Comparison of ENCODE assay signal across 25 mouse cellular contexts in the genomic region with DNA sequence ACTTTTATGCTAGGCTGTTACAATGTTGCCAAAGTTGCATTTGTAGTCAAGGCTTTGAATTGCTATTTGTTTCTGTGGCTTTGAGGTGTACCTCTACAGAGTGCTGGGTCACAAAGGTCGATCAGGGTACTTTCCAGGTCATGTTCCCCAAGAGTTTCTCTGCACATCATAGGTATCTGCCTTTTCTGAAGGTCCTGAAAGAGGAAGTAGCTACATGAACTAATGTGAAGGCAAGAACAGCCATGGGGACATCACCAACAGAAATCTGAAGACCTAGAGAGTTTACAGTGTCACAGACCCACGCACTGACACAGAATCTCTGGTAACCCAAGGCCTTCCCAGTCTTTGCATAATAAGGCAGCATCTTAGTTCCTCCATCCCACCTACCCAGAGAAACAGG. TPM values are rescaled to one million over a fixed set of nuclear protein-coding genes. Genes with fewer than 3 reads are reported as not detected.
DNase-seq lines count a peak whose midpoint lies in the region; ATAC-seq and TF ChIP-seq lines count a peak whose summit lies in the region.
"Had no signal": no experiment of that assay in that cellular context is flagged by ENCODE, and none has a peak within 500 bp of the region (broad histone marks: within the 10 kb centered on the region; RNA-seq: fewer than 3 reads in every experiment).

No protein-coding gene starts in this region.

- ATAC-seq in midbrain, embryonic 11.5 days (ENCODE audit: low FRiP score): no peak
- no peak for ATAC-seq in midbrain, embryonic 13.5 days
- peak; percentile 60 for ATAC-seq in granulocyte monocyte progenitor cell, adult 5-6 weeks (replicated peaks; ENCODE audit: poor library complexity, severe bottlenecking)
- peak; percentile 54 for ATAC-seq in megakaryocyte, adult 5-6 weeks (ENCODE audit: poor library complexity, severe bottlenecking)
- ATAC-seq in hindbrain, embryonic 13.5 days (ENCODE audit: low FRiP score): no peak
- ATAC-seq: CD4-positive, CD25-positive, alpha-beta regulatory T cell, adult 4 months; forebrain, embryonic 13.5 days; forebrain, embryonic 15.5 days; forebrain, postnatal 0 days had no signal

- 74% methylated on average over 2 of the region's 2 CpGs for WGBS in midbrain, embryonic 11.5 days
- 69% methylated on average over 2 of the region's 2 CpGs for WGBS in midbrain, embryonic 13.5 days
- WGBS in hindbrain, embryonic 13.5 days: 71% methylated on average over 2 of the region's 2 CpGs

- dilution Hi-C loops in CH12.LX (cut with MboI; ENCODE audit: extremely low pct_ligation_motif_present, extremely low pct_unique_long_range_greater_than_20kb, low sequenced_read_pairs): no loop called here

- no peak overlapping the region for H3K4me2 ChIP-seq in midbrain, embryonic 11.5 days
- no peak overlapping the region for H3K4me2 ChIP-seq in midbrain, embryonic 13.5 days (replicated peaks)
- no peak overlapping the region for H3K4me2 ChIP-seq in CH12.LX (ENCODE audit: insufficient read depth, low read depth, poor library complexity, severe bottlenecking)
- no peak overlapping the region for H3K4me2 ChIP-seq in hindbrain, embryonic 13.5 days
- H3K4me2 ChIP-seq: embryonic facial prominence, embryonic 12.5 days; forebrain, embryonic 13.5 days; forebrain, embryonic 15.5 days had no signal

- in situ Hi-C loops in CH12.LX (cut with MboI; ENCODE audit: low pct_ligation_motif_present, low pct_unique_long_range_greater_than_20kb, low sequenced_read_pairs): no loop called here

- peak; percentile 49; the same call in 1 of the 2 replicates for TF ChIP-seq EP300 in CH12.LX (IDR thresholded peaks at IDR 0.05; ENCODE audit: low read length)

- TF ChIP-seq POLR2A in CH12.LX (IDR thresholded peaks at IDR 0.05; ENCODE audit: low read depth, low read length): no peak

- DNase-seq in midbrain, embryonic 11.5 days (ENCODE audit: low spot score, missing footprints): peak; percentile 35
- peak; percentile 22 for DNase-seq in CH12.LX (ENCODE audit: extremely low read depth)
- DNase-seq in cerebellum, postnatal 4 days (ENCODE audit: low spot score in 2 of 2): no peak
- DNase-seq in spleen, postnatal 10 days (ENCODE audit: low spot score in 2 of 2): no peak
- DNase-seq: adrenal gland, adult 2 months; adrenal gland, postnatal 10 days; adrenal gland, postnatal 25 days; B cell, adult 2 months; cerebellum, adult 11 months; cerebellum, adult 18-20 months; cerebellum, adult 8-10 months; cerebellum, adult 9-11 months; cerebellum, postnatal 14 days; cerebellum, postnatal 36 days; forebrain, postnatal 0 days had no signal

- no peaks in the 10 kb centered on the region for H3K27me3 ChIP-seq in midbrain, embryonic 11.5 days (ENCODE audit: control insufficient read depth, insufficient read depth, low read length)
- H3K27me3 ChIP-seq in midbrain, embryonic 13.5 days: no peaks in the 10 kb centered on the region
- H3K27me3 ChIP-seq in CH12.LX (replicated peaks): peaks cover 44% of the 10 kb centered on the region
- no peaks in the 10 kb centered on the region for H3K27me3 ChIP-seq in hindbrain, embryonic 13.5 days
- H3K27me3 ChIP-seq: embryonic facial prominence, embryonic 12.5 days; forebrain, embryonic 13.5 days; forebrain, embryonic 15.5 days had no signal

- peaks cover 3% of the 10 kb centered on the region; the same call in 1 of the 2 replicates for H3K9me3 ChIP-seq in midbrain, embryonic 11.5 days (ENCODE audit: control insufficient read depth, low read length)
- peaks cover 5% of the 10 kb centered on the region; the same call in 1 of the 2 replicates for H3K9me3 ChIP-seq in midbrain, embryonic 13.5 days
- peaks cover 8% of the 10 kb centered on the region for H3K9me3 ChIP-seq in CH12.LX (replicated peaks; ENCODE audit: low read length)
- H3K9me3 ChIP-seq in hindbrain, embryonic 13.5 days: peaks cover 9% of the 10 kb centered on the region; the same call in 1 of the 2 replicates
- H3K9me3 ChIP-seq: embryonic facial prominence, embryonic 12.5 days; forebrain, embryonic 15.5 days had no signal

- TF ChIP-seq RAD21 in CH12.LX (IDR thresholded peaks at IDR 0.05; ENCODE audit: low read depth, low read length): no peak

- no peak overlapping the region for H3K4me3 ChIP-seq in midbrain, embryonic 11.5 days (ENCODE audit: low read depth, low read length)
- no peak overlapping the region for H3K4me3 ChIP-seq in midbrain, embryonic 13.5 days (replicated peaks)
- no peak overlapping the region for H3K4me3 ChIP-seq in CH12.LX (replicated peaks in 1 of 3; ENCODE audit: low read depth in 2 of 3, low read length in 2 of 3, poor library complexity in 1 of 3)
- no peak overlapping the region for H3K4me3 ChIP-seq in hindbrain, embryonic 13.5 days
- H3K4me3 ChIP-seq: embryonic facial prominence, embryonic 10.5 days; embryonic facial prominence, embryonic 12.5 days; erythroblast, embryonic 14.5 days; forebrain, embryonic 13.5 days; forebrain, embryonic 15.5 days had no signal

- no peaks in the 10 kb centered on the region for H3K36me3 ChIP-seq in midbrain, embryonic 11.5 days (ENCODE audit: control insufficient read depth, insufficient read depth, low read length)
- H3K36me3 ChIP-seq in midbrain, embryonic 13.5 days: no peaks in the 10 kb centered on the region
- H3K36me3 ChIP-seq in CH12.LX (replicated peaks in 1 of 2; ENCODE audit: control insufficient read depth in 1 of 2, insufficient read depth in 1 of 2, low read length in 1 of 2): no peaks in the 10 kb centered on the region
- no peaks in the 10 kb centered on the region for H3K36me3 ChIP-seq in hindbrain, embryonic 13.5 days
- H3K36me3 ChIP-seq: embryonic facial prominence, embryonic 10.5 days; embryonic facial prominence, embryonic 12.5 days; forebrain, embryonic 15.5 days had no signal

- no peak for TF ChIP-seq CTCF in CH12.LX (conservative IDR thresholded peaks at IDR 0.05 in 1 of 2, IDR thresholded peaks at IDR 0.05 in 1 of 2; ENCODE audit: low read depth in 2 of 2, low read length in 2 of 2)

- H3K79me2 ChIP-seq in CH12.LX (replicated peaks; ENCODE audit: control insufficient read depth, extremely low read depth, insufficient read depth, poor library complexity, severe bottlenecking): no peaks in the 10 kb centered on the region

- H3K27ac ChIP-seq in midbrain, embryonic 11.5 days (ENCODE audit: low read depth, low read length): no peak overlapping the region
- no peak overlapping the region for H3K27ac ChIP-seq in midbrain, embryonic 13.5 days
- H3K27ac ChIP-seq in CH12.LX (ENCODE audit: insufficient read depth, low read depth): 0 out of 2 replicates have a peak overlapping the region, but pooled peaks have one; percentile 1
- no peak overlapping the region for H3K27ac ChIP-seq in hindbrain, embryonic 13.5 days
- H3K27ac ChIP-seq: embryonic facial prominence, embryonic 10.5 days; embryonic facial prominence, embryonic 12.5 days; forebrain, embryonic 13.5 days; forebrain, embryonic 15.5 days had no signal

- H3K9ac ChIP-seq in midbrain, embryonic 11.5 days (ENCODE audit: low read length): no peak overlapping the region
- no peak overlapping the region for H3K9ac ChIP-seq in midbrain, embryonic 13.5 days (replicated peaks)
- H3K9ac ChIP-seq in CH12.LX (ENCODE audit: insufficient read depth, low read depth): no peak overlapping the region
- no peak overlapping the region for H3K9ac ChIP-seq in hindbrain, embryonic 13.5 days
- H3K9ac ChIP-seq: embryonic facial prominence, embryonic 12.5 days; forebrain, embryonic 13.5 days; forebrain, embryonic 15.5 days; forebrain, postnatal 0 days had no signal

- no peaks in the 10 kb centered on the region for H3K4me1 ChIP-seq in midbrain, embryonic 11.5 days (ENCODE audit: control insufficient read depth, insufficient read depth, low read length)
- no peaks in the 10 kb centered on the region for H3K4me1 ChIP-seq in midbrain, embryonic 13.5 days (replicated peaks)
- peaks cover 25 to 30% of the 10 kb centered on the region in 2 experiments for H3K4me1 ChIP-seq in CH12.LX (ENCODE audit: control insufficient read depth in 1 of 2, insufficient read depth in 2 of 2)
- no peaks in the 10 kb centered on the region for H3K4me1 ChIP-seq in hindbrain, embryonic 13.5 days (replicated peaks)
- H3K4me1 ChIP-seq: embryonic facial prominence, embryonic 10.5 days; embryonic facial prominence, embryonic 12.5 days; forebrain, embryonic 13.5 days; forebrain, embryonic 15.5 days had no signal

TF ChIP-seq in CH12.LX, 34 proteins besides CTCF, POLR2A, EP300 and RAD21:
- TF ChIP-seq IRF4 (IDR thresholded peaks at IDR 0.05; ENCODE audit: low read depth, low read length) (peak; percentile 31; the same call in 1 of the 2 replicates), HCFC1 (IDR thresholded peaks at IDR 0.05; ENCODE audit: low read depth, low read length) (no peak), MEF2A (IDR thresholded peaks at IDR 0.05; ENCODE audit: borderline replicate concordance, low read depth, low read length) (no peak), MAFK (IDR thresholded peaks at IDR 0.05; ENCODE audit: insufficient replicate concordance, low read length) (0 out of 2 replicates have a peak, but pooled peaks have one; percentile 20), ZMIZ1 (IDR thresholded peaks at IDR 0.05; ENCODE audit: low read depth, low read length) (no peak), NELFE (IDR thresholded peaks at IDR 0.05; ENCODE audit: low read depth, low read length) (no peak), BHLHE40 (IDR thresholded peaks at IDR 0.05; ENCODE audit: low read depth, low read length) (peak; percentile 27; the same call in 1 of the 2 replicates)

RNA-seq across cellular contexts. Expression of a gene that starts 25.6 kb away (rescaled TPM):
- polyA plus RNA-seq in midbrain, embryonic 11.5 days (2014; fragmentation: Nextera tagmentation; extraction: Ambion mirVana): 32.1 and 41.8 TPM in 2 replicates
- 55.8 and 67.7 TPM in 2 replicates for polyA plus RNA-seq in midbrain, embryonic 13.5 days (2015; fragmentation: Nextera tagmentation; extraction: Ambion mirVana)
- total RNA-seq in CH12.LX (2012; rRNA removed): 0.55 and 0.59 TPM in 2 replicates
- 0.05 TPM in 1 of 2 replicates, not detected in the other for total RNA-seq in CH12.LX (2014; rRNA removed)
- 0.11 TPM in 1 of 2 replicates, not detected in the other for polyA plus RNA-seq in CH12.LX (2012; ENCODE audit: insufficient read length, low read depth)
- total RNA-seq in granulocyte monocyte progenitor cell, adult 5-6 weeks (2014; fragmentation: Nextera tagmentation): 63.6 and 65.2 TPM in 2 replicates
- 70.6 and 74.6 TPM in 2 replicates for total RNA-seq in granulocyte monocyte progenitor cell, adult 5-6 weeks (2017)
- 13.7 and 17.2 TPM in 2 replicates for total RNA-seq in megakaryocyte, adult 5-6 weeks (2015)
- 19.9 and 20.4 TPM in 2 replicates for total RNA-seq in megakaryocyte, adult 5-6 weeks (2017)
- 56.2 and 57.1 TPM in 2 replicates for polyA plus RNA-seq in hindbrain, embryonic 13.5 days (2015; fragmentation: Nextera tagmentation; extraction: Ambion mirVana)

Comparison
In these comparisons a context has a peak if more than half of its experiments do, and no peak if none do; other contexts are left out.
1. ATAC-seq: peak in granulocyte monocyte progenitor cell, adult 5-6 weeks (single experiment) and megakaryocyte, adult 5-6 weeks (single experiment); none in midbrain, embryonic 11.5 days (single experiment), midbrain, embryonic 13.5 days (single experiment) and hindbrain, embryonic 13.5 days (single experiment).
2. DNase-seq: peak in midbrain, embryonic 11.5 days (single experiment) and CH12.LX (single experiment); none in cerebellum, postnatal 4 days (0 of 2) and spleen, postnatal 10 days (0 of 2).
3. RNA of a gene that starts 25.6 kb away (polyA plus RNA-seq): 55.8 to 67.7 TPM in midbrain, embryonic 13.5 days, 56.2 to 57.1 TPM in hindbrain, embryonic 13.5 days and 32.1 to 41.8 TPM in midbrain, embryonic 11.5 days; 0.11 TPM in CH12.LX; every median in the first group is over 10 times any median in the second.